Mouse (Mus musculus) heart, embryonic 15.5 days (tissue): ENCODE data around the gene Yipf2. TPM values are rescaled to one million over a fixed set of nuclear protein-coding genes. Genes with fewer than 3 reads are reported as not detected.
A peak's percentile ranks its signal among the peaks of the same experiment; 100 is the strongest.
"Not testable (repeated sequence)": the region's sequence is repeated elsewhere in the genome, so short reads cannot be mapped to it uniquely, and the experiment has no call there.

Experiments
- ATAC-seq: fragments of 200-750 bp; cut with Nextera tagmentation; replicated peaks from 2 replicates; pipeline ENCODE4 v1.8.0; 2017; ENCODE audit warnings: low read depth, moderate TSS enrichment; ENCODE audit not compliant: insufficient number of reproducible peaks, insufficient read depth, low FRiP score
- H3K27ac ChIP-seq: fragments of 300-500 bp; sonication (generic); 2 replicates; pipeline ENCODE4 v1.5.1; 2015; ENCODE audit warnings: mild to moderate bottlenecking, inconsistent platforms
- H3K27me3 ChIP-seq: fragments of 300-500 bp; sonication (generic); 2 replicates; pipeline ENCODE4 v1.6.1; 2015; ENCODE audit warnings: inconsistent platforms
- H3K36me3 ChIP-seq: fragments of 300-500 bp; sonication (generic); 2 replicates; pipeline ENCODE4 v1.6.1; 2015; ENCODE audit warnings: mild to moderate bottlenecking, inconsistent platforms
- H3K4me1 ChIP-seq: fragments of 300-500 bp; sonication (generic); replicated peaks from 2 replicates; pipeline ENCODE4 v1.6.1; 2015; ENCODE audit warnings: inconsistent platforms
- H3K4me2 ChIP-seq: fragments of 300-500 bp; sonication (generic); 2 replicates; pipeline ENCODE4 v1.6.1; 2015; ENCODE audit warnings: inconsistent platforms, mild to moderate bottlenecking, moderate library complexity
- H3K4me3 ChIP-seq: fragments of 300-500 bp; sonication (generic); 2 replicates; pipeline ENCODE4 v1.5.1; 2015; ENCODE audit warnings: mild to moderate bottlenecking, inconsistent platforms
- H3K9ac ChIP-seq: fragments of 300-500 bp; sonication (generic); 2 replicates; pipeline ENCODE4 v1.6.1; 2015; ENCODE audit warnings: mild to moderate bottlenecking, inconsistent platforms
- H3K9me3 ChIP-seq: fragments of 300-500 bp; sonication (generic); replicated peaks from 2 replicates; pipeline ENCODE4 v1.6.1; 2016; ENCODE audit warnings: inconsistent platforms
- WGBS: fragments of 180-500 bp; shearing (Covaris S2); methylation state at CpG from one replicate; pipeline ENCODE4 v1.1.7; 2015; ENCODE audit warnings: mixed read lengths; 5-methylcytosine and 5-hydroxymethylcytosine counted together
- polyA plus RNA-seq: library from polyadenylated mRNA; unstranded; fragments of >200 nt; fragmentation: Nextera tagmentation; extraction: Ambion mirVana; gene quantifications from 2 replicates; pipeline ENCODE4 v1.2.1, GENCODE M21; 2015

The Yipf2 gene
- polyA plus RNA-seq, 1 experiment from 2014 or later: 12.0 TPM

- Histone ChIP-seq H3K4me3 (no peak overlapping the region), H3K36me3 (peaks cover 26% of the 10 kb centered on the region), H3K9ac (no peak overlapping the region), H3K9me3 (no peaks in the 10 kb centered on the region), H3K27me3 (no peaks in the 10 kb centered on the region), H3K4me1 (peaks cover 26% of the 10 kb centered on the region), H3K4me2 (no peak overlapping the region), H3K27ac (no peak overlapping the region)
- WGBS: 86% methylated on average over 2 of the region's 2 CpGs
- ATAC-seq: no peak
These were observed 2.2 kb upstream of the Yipf2 start for GRCm38 (mm10) chr9:21594838-21595237.

DNA sequence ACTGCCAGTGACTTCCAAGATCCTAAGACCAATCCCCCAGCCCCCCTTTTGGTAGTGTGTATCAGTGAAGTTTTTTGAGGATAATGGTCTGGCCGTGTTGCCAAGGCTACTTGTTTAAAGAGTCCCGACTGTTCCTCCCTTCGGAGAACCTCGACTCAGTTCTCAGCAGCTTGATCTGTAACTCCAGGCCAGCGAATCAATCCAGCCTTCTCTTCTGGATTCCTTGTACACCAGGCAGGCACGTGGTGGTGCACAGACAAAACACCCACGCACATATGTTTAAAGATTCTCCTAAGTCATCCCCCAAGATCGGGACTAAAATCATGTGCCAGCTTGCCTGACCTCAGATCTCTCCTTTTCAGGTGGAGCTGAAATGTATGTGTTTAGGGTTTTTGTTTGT, 1.7 kb upstream of the Yipf2 start:
- Histone ChIP-seq H3K4me1 (peaks cover 26% of the 10 kb centered on the region), H3K36me3 (peaks cover 31% of the 10 kb centered on the region), H3K4me2 (peak overlapping the region; percentile 96), H3K4me3 (peak overlapping the region; percentile 96)
- not testable (repeated sequence) for H3K9me3 ChIP-seq, H3K27ac ChIP-seq, H3K27me3 ChIP-seq, ATAC-seq, H3K9ac ChIP-seq
- WGBS: 86% methylated on average over 8 of the region's 8 CpGs

DNA sequence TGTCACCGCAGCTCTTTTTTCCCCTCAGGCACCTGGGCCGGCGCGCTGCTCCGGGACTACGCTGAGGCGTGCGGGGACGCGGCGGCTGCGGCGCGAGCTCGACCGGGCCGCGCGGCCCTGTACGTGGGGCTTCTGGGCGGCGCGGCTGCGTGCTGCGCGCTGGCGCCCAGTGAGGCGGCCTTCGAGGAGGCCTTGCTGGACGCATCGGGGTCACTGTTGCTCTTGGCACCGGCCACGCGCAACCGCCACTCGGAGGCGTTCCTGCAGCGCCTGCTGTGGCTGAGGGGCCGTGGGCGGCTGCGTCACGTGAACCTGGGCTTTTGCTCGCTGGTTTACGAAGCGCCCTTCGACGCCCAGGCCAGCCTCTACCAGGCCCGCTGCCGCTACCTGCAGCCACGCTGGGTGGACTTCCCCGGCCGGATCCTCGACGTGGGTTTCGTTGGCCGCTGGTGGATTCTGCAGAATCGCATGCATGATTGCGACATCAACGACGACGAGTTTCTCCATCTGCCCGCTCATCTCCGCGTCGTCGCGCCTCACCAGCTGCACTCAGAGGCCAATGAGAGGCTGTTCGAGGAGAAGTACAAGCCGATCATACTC, 594 bp upstream of the Yipf2 start:
- Histone ChIP-seq H3K4me3 (peak overlapping the region; percentile 96), H3K4me2 (peak overlapping the region; percentile 96), H3K27me3 (no peaks in the 10 kb centered on the region), H3K36me3 (peaks cover 42% of the 10 kb centered on the region), H3K9me3 (no peaks in the 10 kb centered on the region), H3K4me1 (peaks cover 26% of the 10 kb centered on the region), H3K9ac (peak overlapping the region; percentile 95), H3K27ac (peak overlapping the region; percentile 85)
- ATAC-seq: peak; percentile 50
- WGBS: 2% methylated on average over 51 of the region's 69 CpGs

- Histone ChIP-seq H3K4me3 (peak overlapping the region; percentile 96), H3K27ac (peak overlapping the region; percentile 53), H3K9ac (peak overlapping the region; percentile 95), H3K36me3 (peaks cover 54% of the 10 kb centered on the region), H3K4me2 (peak overlapping the region; percentile 96), H3K9me3 (no peaks in the 10 kb centered on the region), H3K27me3 (no peaks in the 10 kb centered on the region), H3K4me1 (peaks cover 26% of the 10 kb centered on the region)
- WGBS: 18% methylated on average over 17 of the region's 17 CpGs
- no peak; the same call in 1 of the 2 replicates for ATAC-seq
These were observed 561 bp downstream of the Yipf2 start for GRCm38 (mm10) chr9:21591831-21592702.

DNA sequence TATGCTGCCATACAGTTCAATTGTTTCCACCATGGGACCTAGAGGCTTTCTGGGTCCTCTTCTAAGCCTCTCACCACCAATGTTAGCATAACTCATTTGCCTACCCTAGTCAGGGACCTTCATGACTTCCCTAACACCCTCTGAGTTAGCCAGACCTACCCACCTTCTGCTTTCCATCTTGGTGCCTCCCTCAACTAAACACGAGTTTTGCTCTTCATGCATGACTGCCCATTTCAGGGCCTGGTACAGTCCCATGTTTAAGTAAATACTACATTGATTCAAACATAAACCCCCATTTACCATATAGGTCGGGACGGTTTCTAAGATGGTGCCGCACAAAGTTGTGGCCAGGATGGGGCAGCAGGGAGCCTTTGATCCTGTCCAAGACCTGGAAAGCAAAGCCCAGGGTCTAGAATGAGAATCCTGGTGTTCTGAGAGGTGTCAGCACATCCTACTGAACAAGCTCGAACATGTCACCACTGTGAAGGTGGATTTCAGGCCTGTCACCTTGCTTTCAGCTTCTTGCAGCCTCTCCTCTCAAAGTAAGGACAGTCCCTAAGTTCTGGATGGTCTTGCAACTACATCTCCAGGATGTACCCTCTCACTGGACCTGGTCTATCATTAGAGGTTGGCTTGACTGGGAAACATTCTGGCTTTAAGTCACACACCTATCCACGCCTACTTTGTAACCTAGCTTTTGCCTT, 1.3 kb downstream of the Yipf2 start:
- H3K36me3 ChIP-seq: peaks cover 57% of the 10 kb centered on the region
- no peak for ATAC-seq
- H3K9ac ChIP-seq: no peak overlapping the region; the same call in 1 of the 2 replicates
- no peaks in the 10 kb centered on the region for H3K27me3 ChIP-seq
- H3K4me3 ChIP-seq: no peak overlapping the region; the same call in 1 of the 2 replicates
- no peak overlapping the region for H3K27ac ChIP-seq
- peaks cover 26% of the 10 kb centered on the region for H3K4me1 ChIP-seq
- no peaks in the 10 kb centered on the region for H3K9me3 ChIP-seq
- 78% methylated on average over 6 of the region's 6 CpGs for WGBS
- 0 out of 2 replicates have a peak overlapping the region, but pooled peaks have one; percentile 96 for H3K4me2 ChIP-seq

- H3K4me1 ChIP-seq: peaks cover 22% of the 10 kb centered on the region
- no peak overlapping the region for H3K27ac ChIP-seq
- no peak overlapping the region for H3K9ac ChIP-seq
- ATAC-seq: no peak
- 92% methylated on average over 5 of the region's 5 CpGs for WGBS
- no peak overlapping the region for H3K4me3 ChIP-seq
- no peaks in the 10 kb centered on the region for H3K9me3 ChIP-seq
- no peaks in the 10 kb centered on the region for H3K27me3 ChIP-seq
- no peak overlapping the region for H3K4me2 ChIP-seq
- peaks cover 59% of the 10 kb centered on the region for H3K36me3 ChIP-seq
These were observed 3.1 kb downstream of the Yipf2 start for GRCm38 (mm10) chr9:21589538-21589937.

- Histone ChIP-seq H3K9ac (no peak overlapping the region), H3K36me3 (peaks cover 68% of the 10 kb centered on the region), H3K27me3 (no peaks in the 10 kb centered on the region), H3K4me2 (no peak overlapping the region), H3K9me3 (no peaks in the 10 kb centered on the region), H3K27ac (no peak overlapping the region), H3K4me1 (peaks cover 10% of the 10 kb centered on the region), H3K4me3 (no peak overlapping the region)
- 80% methylated on average over 8 of the region's 8 CpGs for WGBS
- no peak for ATAC-seq
These were observed 4.3 kb downstream of the Yipf2 start for GRCm38 (mm10) chr9:21588350-21588749.

DNA sequence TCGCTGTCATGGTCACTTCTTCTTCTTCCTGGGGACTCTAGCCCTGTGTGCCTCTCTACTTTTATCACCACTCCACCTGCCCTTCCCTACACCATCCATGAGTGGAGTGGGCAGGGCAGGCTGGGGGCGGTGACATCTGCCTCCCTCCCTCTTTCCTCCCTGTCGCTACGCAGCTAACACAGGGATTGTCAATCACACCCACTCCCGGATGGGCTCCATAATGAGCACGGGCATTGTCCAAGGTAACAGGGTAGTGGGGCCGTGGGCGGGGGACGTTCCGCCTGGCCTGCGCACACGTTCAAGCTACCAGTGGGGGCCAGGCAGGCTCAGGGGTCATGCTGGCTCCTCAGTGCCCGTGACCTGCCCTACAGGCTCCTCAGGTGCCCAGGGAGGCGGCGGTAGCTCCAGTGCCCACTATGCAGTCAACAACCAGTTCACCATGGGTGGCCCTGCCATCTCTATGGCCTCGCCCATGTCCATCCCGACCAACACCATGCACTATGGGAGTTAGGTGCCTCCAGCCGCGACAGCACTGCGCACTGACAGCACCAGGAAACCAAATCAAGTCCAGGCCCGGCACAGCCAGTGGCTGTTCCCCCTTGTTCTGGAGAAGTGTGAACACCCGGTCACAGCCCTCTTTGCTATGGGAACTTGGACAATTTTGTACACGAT, 4.8 kb downstream of the Yipf2 start:
- no peaks in the 10 kb centered on the region for H3K27me3 ChIP-seq
- ATAC-seq: no peak
- peaks cover 73% of the 10 kb centered on the region for H3K36me3 ChIP-seq
- H3K9me3 ChIP-seq: no peaks in the 10 kb centered on the region
- H3K27ac ChIP-seq: no peak overlapping the region
- H3K9ac ChIP-seq: no peak overlapping the region
- H3K4me3 ChIP-seq: no peak overlapping the region
- WGBS: 88% methylated on average over 23 of the region's 23 CpGs
- H3K4me2 ChIP-seq: no peak overlapping the region
- H3K4me1 ChIP-seq: peaks cover 8% of the 10 kb centered on the region

DNA sequence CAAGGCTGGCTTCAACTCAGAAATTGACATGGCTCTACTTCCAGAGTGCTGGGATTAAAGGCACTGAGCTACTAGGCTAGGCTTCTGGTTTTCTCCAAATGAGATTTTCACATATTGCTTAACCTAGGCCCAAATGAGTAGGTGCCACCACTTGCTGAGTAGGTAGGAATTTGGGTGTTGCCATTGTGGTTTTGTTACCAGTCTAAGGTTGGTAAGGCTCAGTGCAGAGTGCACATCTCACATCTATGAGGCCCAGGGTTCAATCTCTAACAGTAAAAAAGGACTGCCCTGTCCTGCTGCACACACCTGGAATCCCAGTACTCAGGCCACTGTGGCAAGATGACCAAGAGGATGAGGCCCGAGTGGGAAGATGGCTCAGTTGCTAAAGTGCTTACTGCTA, 7.2 kb downstream of the Yipf2 start:
- no peaks in the 10 kb centered on the region for H3K9me3 ChIP-seq
- no peak for ATAC-seq
- H3K4me1 ChIP-seq: no peaks in the 10 kb centered on the region
- WGBS: 88% methylated on average over 1 of the region's 1 CpGs
- no peaks in the 10 kb centered on the region for H3K27me3 ChIP-seq
- no peak overlapping the region for H3K4me2 ChIP-seq
- no peak overlapping the region for H3K9ac ChIP-seq
- H3K27ac ChIP-seq: no peak overlapping the region
- no peak overlapping the region for H3K4me3 ChIP-seq
- H3K36me3 ChIP-seq: peaks cover 89% of the 10 kb centered on the region

- H3K36me3 ChIP-seq: peaks cover 76% of the 10 kb centered on the region
- WGBS: 76% methylated on average over 3 of the region's 3 CpGs
- no peak overlapping the region for H3K27ac ChIP-seq
These were observed 14.4 kb downstream of the Yipf2 start for GRCm38 (mm10) chr9:21578226-21578625.

DNA sequence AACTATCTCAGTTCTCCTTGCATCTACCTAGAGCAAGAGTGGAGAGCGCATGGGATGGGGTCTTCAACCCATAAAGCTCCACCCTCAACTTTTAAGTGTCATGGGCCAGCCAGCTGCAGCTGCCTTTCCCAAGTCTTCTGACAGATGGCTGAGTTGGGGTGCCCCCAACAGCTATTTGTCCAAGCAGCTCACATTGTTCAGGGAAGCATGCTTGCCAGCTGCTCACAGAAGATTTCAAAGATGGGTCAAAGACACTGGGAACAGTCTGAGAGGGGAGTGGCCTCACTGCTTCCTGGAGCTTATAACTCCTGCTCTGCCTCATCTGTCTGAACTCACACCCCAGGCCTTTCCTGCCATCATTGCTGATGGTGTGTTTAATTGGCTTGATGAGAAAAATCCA, 16.3 kb downstream of the Yipf2 start:
- Histone ChIP-seq H3K27me3 (no peaks in the 10 kb centered on the region), H3K9me3 (no peaks in the 10 kb centered on the region), H3K4me2 (no peak overlapping the region), H3K27ac (no peak overlapping the region), H3K4me1 (no peaks in the 10 kb centered on the region), H3K9ac (no peak overlapping the region), H3K4me3 (no peak overlapping the region), H3K36me3 (peaks cover 79% of the 10 kb centered on the region)
- ATAC-seq: no peak
- 96% methylated on average over 1 of the region's 1 CpGs for WGBS

More at GRCm38 (mm10) chr9:21578226-21578625, 14.4 kb downstream of the Yipf2 start:
- Histone ChIP-seq H3K4me3 (no peak overlapping the region), H3K9me3 (no peaks in the 10 kb centered on the region), H3K27me3 (no peaks in the 10 kb centered on the region), H3K4me1 (no peaks in the 10 kb centered on the region), H3K9ac (no peak overlapping the region), H3K4me2 (no peak overlapping the region)
- ATAC-seq: no peak
